Mouse (Mus musculus): ENCODE data around the gene Olfr1107.

Gene Olfr1107

GRCm38 (mm10) chr2:87075717-87076116, at the start of gene Olfr1107:
Gene Olfr1107, minus strand, starts transcription at chr2:87075817.
- DNase-seq (ENCODE audit: low read depth) = no peak

- DNase-seq (ENCODE audit: low read depth) = no peak
Measured at GRCm38 (mm10) chr2:87114467-87114866, 38.9 kb upstream of the Olfr1107 start, which contains the start of gene Olfr259. Gene Olfr259, minus strand, starts transcription at chr2:87114567.

- no peak for DNase-seq (ENCODE audit: low read depth)
Measured at GRCm38 (mm10) chr2:87095908-87096307, 20.3 kb upstream of the Olfr1107 start, which contains the start of gene Olfr1109. Gene Olfr1109, minus strand, starts transcription at chr2:87096008.

- no peak for DNase-seq (ENCODE audit: low read depth)
Measured at GRCm38 (mm10) chr2:87052173-87052572, 23.4 kb downstream of the Olfr1107 start, which contains the start of gene Olfr1106. Gene Olfr1106, minus strand, starts transcription at chr2:87052273.

GRCm38 (mm10) chr2:87036431-87036830, 39.2 kb downstream of the Olfr1107 start, which contains the start of gene Olfr1105:
Gene Olfr1105, minus strand, starts transcription at chr2:87036531.
- no peak for DNase-seq (ENCODE audit: low read depth)

- no peak for DNase-seq (ENCODE audit: low read depth)
Measured at GRCm38 (mm10) chr2:87026980-87027379, 48.6 kb downstream of the Olfr1107 start, which contains the start of gene Olfr1104. Gene Olfr1104, minus strand, starts transcription at chr2:87027080.

All from naive thymus-derived CD4-positive, alpha-beta T cell, adult 2 months (primary cell).